Mouse (Mus musculus) heart, embryonic 11.5 days (tissue): ENCODE data around the gene Steap2. TPM values are rescaled to one million over a fixed set of nuclear protein-coding genes. Genes with fewer than 3 reads are reported as not detected.
A peak's percentile ranks its signal among the peaks of the same experiment; 100 is the strongest.

Experiments used
- ATAC-seq: fragments of 200-750 bp; cut with Nextera tagmentation; replicated peaks from 2 replicates; pipeline ENCODE4 v1.8.0; 2017; ENCODE audit warnings: moderate library complexity; ENCODE audit not compliant: insufficient number of reproducible peaks, low FRiP score, low TSS enrichment
- H3K27ac ChIP-seq: fragments of 300-500 bp; sonication (generic); 2 replicates; pipeline ENCODE4 v1.5.1; 2014; ENCODE audit warnings: mild to moderate bottlenecking, low read depth, low read length
- H3K27me3 ChIP-seq: fragments of 300-500 bp; sonication (generic); 2 replicates; pipeline ENCODE4 v1.6.1; 2014; ENCODE audit warnings: mild to moderate bottlenecking, low read length, mixed read lengths; ENCODE audit not compliant: control insufficient read depth, insufficient read depth
- H3K36me3 ChIP-seq: fragments of 300-500 bp; sonication (generic); 2 replicates; pipeline ENCODE4 v1.6.1; 2014; ENCODE audit warnings: mild to moderate bottlenecking, low read length, moderate library complexity, mixed read lengths; ENCODE audit not compliant: control insufficient read depth, insufficient read depth
- H3K4me1 ChIP-seq: fragments of 300-500 bp; sonication (generic); 2 replicates; pipeline ENCODE4 v1.6.1; 2014; ENCODE audit warnings: low read length; ENCODE audit not compliant: control insufficient read depth, insufficient read depth
- H3K4me2 ChIP-seq: fragments of 300-500 bp; sonication (generic); 2 replicates; pipeline ENCODE4 v1.6.1; 2014; ENCODE audit warnings: mild to moderate bottlenecking, moderate library complexity
- H3K4me3 ChIP-seq: fragments of 300-500 bp; sonication (generic); 2 replicates; pipeline ENCODE4 v1.5.1; 2014; ENCODE audit warnings: low read depth, low read length
- H3K9ac ChIP-seq: fragments of 300-500 bp; sonication (generic); 2 replicates; pipeline ENCODE4 v1.6.1; 2014; ENCODE audit warnings: mild to moderate bottlenecking, low read depth, low read length, moderate library complexity
- H3K9me3 ChIP-seq: fragments of 300-500 bp; sonication (generic); replicated peaks from 2 replicates; pipeline ENCODE4 v1.6.1; 2016; ENCODE audit warnings: low read length; ENCODE audit not compliant: control insufficient read depth
- WGBS: fragments of 180-500 bp; shearing (Covaris S2); extraction: QIAGEN DNeasy Blood & Tissue Kit; methylation state at CpG from one replicate; pipeline ENCODE4 v1.1.7; 2014; ENCODE audit not compliant: insufficient replicate concordance; 5-methylcytosine and 5-hydroxymethylcytosine counted together
- polyA plus RNA-seq: library from polyadenylated mRNA; unstranded; fragments of >200 nt; fragmentation: Nextera tagmentation; extraction: Ambion mirVana; gene quantifications from 2 replicates; pipeline ENCODE4 v1.2.1, GENCODE M21; 2014

Gene Steap2
- polyA plus RNA-seq, result 4.8 and 5.3 TPM in 2 replicates

DNA sequence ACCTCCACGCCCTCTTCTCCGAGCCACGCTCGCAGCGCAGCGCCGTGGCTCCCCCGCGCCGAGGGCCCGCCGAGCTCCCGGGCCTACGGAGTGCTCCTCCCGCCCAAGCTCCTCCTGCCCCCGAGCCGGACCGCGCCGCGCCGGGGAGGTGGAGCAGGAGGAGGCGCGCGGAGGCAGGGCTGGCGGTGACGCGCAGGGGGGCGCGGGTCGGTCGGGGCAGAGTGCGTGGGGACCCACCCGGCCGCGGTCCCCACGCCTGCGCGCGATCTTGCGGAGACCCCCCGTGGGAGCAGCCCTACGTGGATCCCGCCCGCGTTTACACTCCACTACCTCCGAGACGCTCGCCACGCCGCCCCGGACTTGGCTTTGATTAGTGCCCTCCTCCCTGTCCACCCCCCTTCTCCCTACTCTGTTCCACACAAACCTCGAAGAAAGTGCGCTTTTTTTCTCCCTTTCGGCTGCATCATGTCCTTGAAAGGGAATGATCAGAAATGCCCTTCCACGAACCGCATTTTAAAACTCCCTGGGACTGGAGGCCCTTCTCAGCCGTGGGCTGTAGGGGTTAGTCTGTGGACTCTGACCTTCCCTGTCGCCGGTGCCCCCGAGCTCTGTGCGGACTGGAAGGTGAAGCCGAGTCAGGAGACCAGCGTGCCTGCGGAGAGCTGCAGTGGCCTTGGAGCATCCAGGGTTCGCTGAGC is at the start of gene Steap2:
Gene Steap2, minus strand, starts transcription at position 623 of the 698 bp plus-strand sequence.
- Histone ChIP-seq H3K36me3 (no peaks in the 10 kb centered on the region), H3K9ac (peak within 1 kb of the TSS; percentile 79), H3K9me3 (no peaks in the 10 kb centered on the region), H3K4me3 (peak within 1 kb of the TSS; percentile 77), H3K4me1 (no peaks in the 10 kb centered on the region), H3K27me3 (no peaks in the 10 kb centered on the region), H3K4me2 (peak within 1 kb of the TSS; percentile 80), H3K27ac (no peak within 1 kb of the TSS)
- peak; percentile 84; the same call in 1 of the 2 replicates for ATAC-seq
- WGBS, result under 1% methylated on average over 46 of the region's 66 CpGs

DNA sequence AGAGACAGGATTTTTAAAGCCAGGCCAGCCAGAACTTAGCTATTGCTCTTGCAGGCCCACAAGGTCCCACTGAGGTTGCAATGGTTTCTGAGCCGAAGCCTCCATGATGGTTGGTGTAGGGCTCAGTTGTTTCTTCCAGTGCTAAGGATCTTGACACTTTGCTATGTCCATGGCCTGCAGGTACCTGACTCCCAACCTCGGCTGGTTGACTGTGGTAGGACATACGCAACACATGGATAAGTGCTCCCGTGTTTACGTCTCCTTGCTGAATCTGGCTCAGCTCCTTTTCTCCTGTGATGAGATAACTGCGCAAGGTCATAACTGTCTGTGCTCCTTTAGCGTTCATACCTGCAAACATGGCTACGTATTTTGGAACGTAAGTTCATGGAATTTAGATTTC is 40.1 kb upstream of the Steap2 start:
- no peaks in the 10 kb centered on the region for H3K27me3 ChIP-seq
- no peak overlapping the region for H3K4me3 ChIP-seq
- ATAC-seq, result no peak
- no peaks in the 10 kb centered on the region for H3K9me3 ChIP-seq
- H3K4me1 ChIP-seq, result no peaks in the 10 kb centered on the region
- H3K4me2 ChIP-seq, result no peak overlapping the region
- WGBS, result 89% methylated on average over 9 of the region's 9 CpGs
- no peak overlapping the region for H3K9ac ChIP-seq
- H3K36me3 ChIP-seq, result no peaks in the 10 kb centered on the region
- H3K27ac ChIP-seq, result no peak overlapping the region

DNA sequence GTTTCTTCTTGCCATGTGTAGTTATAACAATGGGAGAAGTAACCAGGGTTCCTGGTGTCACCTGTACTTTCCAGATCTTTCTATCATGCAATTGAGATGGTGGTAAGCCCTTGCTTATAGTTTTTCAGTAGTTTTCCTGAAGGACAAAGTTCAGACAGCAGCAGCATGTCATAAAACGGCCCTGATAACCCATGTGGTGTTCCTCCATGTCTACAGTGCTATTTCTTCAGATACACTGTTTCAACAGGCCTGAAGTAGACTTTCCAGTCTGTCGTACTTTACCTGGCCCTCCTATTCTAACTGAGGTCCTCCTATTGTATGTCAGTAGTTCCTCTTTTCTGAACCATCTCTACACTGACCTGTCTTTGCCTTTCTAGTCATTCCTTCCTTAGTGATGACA is 38.5 kb upstream of the Steap2 start:
- Histone ChIP-seq H3K4me1 (no peaks in the 10 kb centered on the region), H3K4me2 (no peak overlapping the region), H3K36me3 (no peaks in the 10 kb centered on the region), H3K9ac (no peak overlapping the region), H3K27ac (no peak overlapping the region), H3K9me3 (no peaks in the 10 kb centered on the region), H3K4me3 (no peak overlapping the region), H3K27me3 (no peaks in the 10 kb centered on the region)
- 79% methylated on average over 2 of the region's 2 CpGs for WGBS
- ATAC-seq, result no peak

DNA sequence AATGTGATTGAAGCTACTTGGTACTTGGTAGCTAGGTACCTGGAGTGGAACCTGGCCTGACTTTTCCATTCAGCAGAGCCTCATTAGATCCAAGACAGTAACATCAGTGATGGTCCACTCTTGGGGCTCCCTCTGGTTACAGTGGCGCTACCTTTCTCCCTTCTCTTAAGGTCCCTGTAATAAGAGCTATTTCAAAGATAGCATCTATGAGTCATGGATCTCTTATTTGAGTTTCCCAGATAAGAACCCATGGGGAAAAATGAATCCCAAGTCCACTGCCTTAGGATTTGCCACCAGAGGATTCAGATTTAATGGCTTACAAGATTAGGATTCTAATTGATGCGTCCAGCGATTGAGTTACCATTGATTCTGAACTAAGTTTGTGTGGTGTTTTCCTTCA is 37.8 kb upstream of the Steap2 start:
- Histone ChIP-seq H3K27me3 (no peaks in the 10 kb centered on the region), H3K36me3 (no peaks in the 10 kb centered on the region), H3K4me3 (no peak overlapping the region), H3K9me3 (no peaks in the 10 kb centered on the region), H3K4me1 (no peaks in the 10 kb centered on the region), H3K4me2 (no peak overlapping the region), H3K27ac (no peak overlapping the region), H3K9ac (no peak overlapping the region)
- ATAC-seq, result no peak
- WGBS, result 86% methylated on average over 3 of the region's 3 CpGs

DNA sequence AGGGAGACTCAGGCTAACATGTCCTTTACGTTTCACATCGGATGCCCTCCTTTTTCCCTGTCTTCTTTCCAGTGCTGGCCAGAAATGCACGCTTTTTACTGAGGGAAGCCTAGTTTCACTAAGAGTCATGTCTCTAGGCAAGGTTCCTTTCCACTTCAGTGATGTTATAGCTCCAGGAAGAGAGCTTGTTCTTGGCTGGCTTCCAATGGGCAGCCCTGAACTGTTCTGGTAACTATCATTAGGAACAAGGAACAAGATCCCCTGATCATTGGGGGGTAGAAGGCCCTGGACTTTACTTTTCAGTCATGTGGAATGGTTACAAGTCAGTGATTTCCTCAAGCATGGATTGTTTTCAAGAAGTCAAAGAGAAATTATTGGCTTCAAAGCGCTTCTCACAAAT is 35.5 kb upstream of the Steap2 start:
- no peak overlapping the region for H3K4me2 ChIP-seq
- no peaks in the 10 kb centered on the region for H3K27me3 ChIP-seq
- WGBS, result 84% methylated on average over 4 of the region's 4 CpGs
- H3K27ac ChIP-seq, result no peak overlapping the region
- H3K36me3 ChIP-seq, result no peaks in the 10 kb centered on the region
- H3K9ac ChIP-seq, result no peak overlapping the region
- no peak overlapping the region for H3K4me3 ChIP-seq
- no peaks in the 10 kb centered on the region for H3K4me1 ChIP-seq
- ATAC-seq, result no peak
- H3K9me3 ChIP-seq, result no peaks in the 10 kb centered on the region

DNA sequence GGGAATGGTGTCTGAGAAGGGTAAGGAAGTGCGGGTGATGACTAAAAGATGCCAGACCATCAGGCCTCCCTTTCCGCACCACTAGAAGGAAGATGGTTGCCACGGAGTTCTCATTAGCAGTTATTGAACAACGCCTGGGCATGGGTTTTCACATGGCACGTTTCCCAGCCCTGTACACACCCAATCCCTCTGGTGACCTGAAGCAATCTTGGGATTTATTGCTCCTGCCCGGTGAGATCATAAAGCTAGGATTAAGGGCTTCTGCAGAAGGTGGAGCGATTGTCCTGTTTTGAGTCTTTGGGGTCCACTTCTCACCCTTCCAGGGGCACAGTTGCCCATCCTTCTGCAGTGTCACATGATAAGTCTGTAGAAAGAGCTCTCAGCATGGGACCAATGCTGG is 27.8 kb upstream of the Steap2 start:
- Histone ChIP-seq H3K27ac (no peak overlapping the region), H3K27me3 (no peaks in the 10 kb centered on the region), H3K4me3 (no peak overlapping the region), H3K36me3 (no peaks in the 10 kb centered on the region), H3K4me1 (no peaks in the 10 kb centered on the region), H3K9me3 (no peaks in the 10 kb centered on the region), H3K9ac (no peak overlapping the region), H3K4me2 (no peak overlapping the region)
- 85% methylated on average over 7 of the region's 7 CpGs for WGBS
- no peak for ATAC-seq

DNA sequence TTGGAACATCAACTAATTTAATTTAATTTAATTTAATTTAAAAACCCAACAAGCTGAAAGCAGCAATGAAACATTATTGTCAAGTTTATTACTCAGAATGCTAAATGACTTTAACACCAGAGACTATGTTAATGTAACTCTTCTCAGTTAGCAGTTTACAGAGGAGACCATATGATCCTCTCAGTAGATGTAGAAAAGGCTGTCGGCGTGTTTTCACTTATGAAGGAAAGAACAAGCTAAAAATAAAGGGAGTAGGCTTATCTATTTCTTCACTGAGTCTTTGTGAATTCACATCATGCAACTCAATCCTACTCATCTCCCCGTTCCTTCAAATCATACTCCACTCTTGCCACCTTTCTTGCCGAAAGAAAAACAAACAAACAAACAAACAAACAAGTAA is 16.7 kb upstream of the Steap2 start:
- 62% methylated on average over 4 of the region's 4 CpGs for WGBS
- H3K4me1 ChIP-seq, result no peaks in the 10 kb centered on the region
- H3K4me3 ChIP-seq, result no peak overlapping the region
- H3K9ac ChIP-seq, result no peak overlapping the region
- no peaks in the 10 kb centered on the region for H3K9me3 ChIP-seq
- no peak overlapping the region for H3K4me2 ChIP-seq
- ATAC-seq, result no peak
- H3K27me3 ChIP-seq, result no peaks in the 10 kb centered on the region
- no peak overlapping the region for H3K27ac ChIP-seq
- no peaks in the 10 kb centered on the region for H3K36me3 ChIP-seq

DNA sequence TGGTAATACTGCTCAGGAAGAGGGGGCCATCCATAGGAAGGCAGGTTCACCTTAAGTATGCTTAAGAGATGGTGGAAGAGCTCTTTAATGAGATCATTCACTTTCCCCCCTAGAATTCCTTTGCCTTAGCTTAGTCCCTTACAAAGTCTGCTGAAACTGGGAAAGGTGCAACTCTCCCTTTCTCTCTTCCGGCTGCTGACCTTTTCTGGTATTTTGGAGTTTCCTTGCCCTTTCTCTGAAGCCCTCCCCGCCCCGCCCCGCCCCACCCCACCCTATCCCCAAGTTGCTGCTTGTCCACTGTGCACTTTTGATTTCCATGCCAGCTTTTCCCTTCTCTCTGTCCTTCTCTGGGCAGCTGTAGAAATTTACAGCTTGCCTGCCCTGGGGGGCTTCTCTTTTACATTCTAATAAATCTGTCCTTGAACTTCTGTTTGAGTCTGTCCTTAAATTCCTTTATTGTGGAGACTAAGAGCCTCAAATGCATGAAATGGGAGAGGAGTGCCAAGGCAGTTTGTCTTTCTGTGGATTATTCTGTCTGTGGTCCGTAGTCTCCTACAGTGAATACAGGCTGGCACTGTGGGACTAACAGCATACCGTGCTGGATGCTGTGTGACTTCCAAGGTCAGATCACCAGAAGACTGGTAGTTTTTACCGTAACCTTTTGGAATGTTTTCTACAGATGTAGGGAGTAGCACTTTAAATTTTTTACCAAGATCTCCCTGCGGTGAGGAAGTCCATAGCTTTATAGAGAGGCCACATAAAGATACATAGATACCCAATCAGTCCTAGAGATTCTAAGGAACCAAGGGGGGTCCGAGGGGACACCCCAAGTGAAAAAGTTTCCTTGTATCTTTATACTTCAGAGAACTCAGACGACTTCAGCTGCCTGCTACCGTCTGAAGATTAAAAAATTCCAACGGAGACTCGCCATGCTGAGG is 13.2 kb upstream of the Steap2 start:
- Histone ChIP-seq H3K36me3 (no peaks in the 10 kb centered on the region), H3K9me3 (no peaks in the 10 kb centered on the region), H3K4me1 (no peaks in the 10 kb centered on the region), H3K4me3 (no peak overlapping the region), H3K27me3 (no peaks in the 10 kb centered on the region), H3K4me2 (no peak overlapping the region), H3K9ac (no peak overlapping the region), H3K27ac (no peak overlapping the region)
- 55% methylated on average over 13 of the region's 13 CpGs for WGBS
- ATAC-seq, result no peak
